Mouse (Mus musculus) lung, embryonic 16.5 days (tissue): ENCODE measurements around the gene Usp8. TPM values are rescaled to one million over a fixed set of nuclear protein-coding genes. Genes with fewer than 3 reads are reported as not detected.

Experiments
- ATAC-seq: fragments of 200-750 bp; cut with Nextera tagmentation; 2 replicates; pipeline ENCODE4 v1.8.0; 2017; ENCODE audit warnings: low read depth, mild to moderate bottlenecking, moderate library complexity
- H3K27ac ChIP-seq: fragments of 300-500 bp; sonication (generic); 2 replicates; pipeline ENCODE4 v1.5.1; 2014; ENCODE audit warnings: mild to moderate bottlenecking, control low read depth, low read length
- H3K27me3 ChIP-seq: fragments of 300-500 bp; sonication (generic); 2 replicates; pipeline ENCODE4 v1.6.1; 2014; ENCODE audit warnings: low read depth, low read length, mixed read lengths; ENCODE audit not compliant: control insufficient read depth, insufficient read depth
- H3K36me3 ChIP-seq: fragments of 300-500 bp; sonication (generic); 2 replicates; pipeline ENCODE4 v1.6.1; 2014; ENCODE audit warnings: low read length; ENCODE audit not compliant: control insufficient read depth, insufficient read depth
- H3K4me1 ChIP-seq: fragments of 300-500 bp; sonication (generic); replicated peaks from 2 replicates; pipeline ENCODE4 v1.6.1; 2014; ENCODE audit warnings: low read length, mixed read lengths; ENCODE audit not compliant: control insufficient read depth, insufficient read depth
- H3K4me2 ChIP-seq: fragments of 300-500 bp; sonication (generic); 2 replicates; pipeline ENCODE4 v1.6.1; 2014; ENCODE audit warnings: low read depth, low read length, control low read depth
- H3K4me3 ChIP-seq: fragments of 300-500 bp; sonication (generic); 2 replicates; pipeline ENCODE4 v1.5.1; 2014; ENCODE audit warnings: mild to moderate bottlenecking, low read length, control low read depth
- H3K9ac ChIP-seq: fragments of 300-500 bp; sonication (generic); 2 replicates; pipeline ENCODE4 v1.6.1; 2014; ENCODE audit warnings: low read length, control low read depth
- H3K9me3 ChIP-seq: fragments of 300-500 bp; sonication (generic); 2 replicates; pipeline ENCODE4 v1.6.1; 2016; ENCODE audit warnings: low read length; ENCODE audit not compliant: control insufficient read depth
- WGBS: fragments of 180-500 bp; shearing (Covaris S2); extraction: QIAGEN DNeasy Blood & Tissue Kit; methylation state at CpG from one replicate; pipeline ENCODE4 v1.1.7; 2014; 5-methylcytosine and 5-hydroxymethylcytosine counted together
- polyA plus RNA-seq: library from polyadenylated mRNA; unstranded; fragments of >200 nt; fragmentation: Nextera tagmentation; extraction: Ambion mirVana; gene quantifications from 2 replicates; pipeline ENCODE4 v1.2.1, GENCODE M21; 2015

Usp8 gene
- 43.0 and 43.4 TPM in 2 replicates for polyA plus RNA-seq

GRCm38 (mm10) chr2:126706759-126707437, at the start of gene Usp8:
TSS of gene Usp8 (plus strand) at chr2:126707328.
- Histone ChIP-seq H3K27me3 (no peaks in the 10 kb centered on the region), H3K4me1 (peaks cover 8% of the 10 kb centered on the region), H3K4me3 (peak within 1 kb of the TSS; percentile 70), H3K27ac (peak within 1 kb of the TSS; percentile 37), H3K9me3 (no peaks in the 10 kb centered on the region; the same call in 1 of the 2 replicates), H3K4me2 (peak within 1 kb of the TSS; percentile 75), H3K36me3 (no peaks in the 10 kb centered on the region), H3K9ac (peak within 1 kb of the TSS; percentile 79)
- ATAC-seq, result peak; percentile 100
- 2% methylated on average over 47 of the region's 47 CpGs for WGBS

GRCm38 (mm10) chr2:126663481-126663880, 43.6 kb upstream of the Usp8 start:
- no peaks in the 10 kb centered on the region for H3K27me3 ChIP-seq
- H3K9ac ChIP-seq, result no peak overlapping the region
- no peaks in the 10 kb centered on the region for H3K36me3 ChIP-seq
- no peak overlapping the region for H3K27ac ChIP-seq
- WGBS, result 40% methylated on average over 4 of the region's 4 CpGs
- H3K4me3 ChIP-seq, result no peak overlapping the region
- no peak overlapping the region for H3K4me2 ChIP-seq
- no peaks in the 10 kb centered on the region for H3K9me3 ChIP-seq
- no peaks in the 10 kb centered on the region for H3K4me1 ChIP-seq
- ATAC-seq, result no peak

- Histone ChIP-seq H3K27ac (no peak overlapping the region), H3K9ac (no peak overlapping the region), H3K4me3 (no peak overlapping the region), H3K4me2 (no peak overlapping the region), H3K36me3 (no peaks in the 10 kb centered on the region), H3K9me3 (no peaks in the 10 kb centered on the region), H3K27me3 (no peaks in the 10 kb centered on the region), H3K4me1 (no peaks in the 10 kb centered on the region)
- 75% methylated on average over 3 of the region's 3 CpGs for WGBS
- no peak for ATAC-seq
These were observed 41.1 kb upstream of the Usp8 start for GRCm38 (mm10) chr2:126665984-126666383.

GRCm38 (mm10) chr2:126668621-126669252, 38.4 kb upstream of the Usp8 start:
- Histone ChIP-seq H3K9ac (no peak overlapping the region), H3K27ac (no peak overlapping the region), H3K4me2 (no peak overlapping the region), H3K36me3 (no peaks in the 10 kb centered on the region), H3K4me3 (no peak overlapping the region), H3K27me3 (no peaks in the 10 kb centered on the region), H3K4me1 (peaks cover 11% of the 10 kb centered on the region), H3K9me3 (no peaks in the 10 kb centered on the region)
- 80% methylated on average over 5 of the region's 5 CpGs for WGBS
- no peak for ATAC-seq

GRCm38 (mm10) chr2:126673317-126674242, 33.5 kb upstream of the Usp8 start:
- Histone ChIP-seq H3K27me3 (no peaks in the 10 kb centered on the region), H3K36me3 (no peaks in the 10 kb centered on the region), H3K4me1 (peaks cover 23% of the 10 kb centered on the region), H3K4me3 (peak overlapping the region; percentile 96), H3K9me3 (no peaks in the 10 kb centered on the region), H3K9ac (peak overlapping the region; percentile 99), H3K4me2 (peak overlapping the region; percentile 77), H3K27ac (peak overlapping the region; percentile 100)
- no peak for ATAC-seq
- WGBS, result 32% methylated on average over 13 of the region's 13 CpGs

- Histone ChIP-seq H3K4me1 (peaks cover 23% of the 10 kb centered on the region), H3K27me3 (no peaks in the 10 kb centered on the region), H3K4me2 (peak overlapping the region; percentile 77), H3K4me3 (peak overlapping the region; percentile 96), H3K27ac (peak overlapping the region; percentile 100), H3K36me3 (0 out of 2 replicates have a peak, but pooled peaks cover 2% of the 10 kb centered on the region), H3K9ac (peak overlapping the region; percentile 99), H3K9me3 (no peaks in the 10 kb centered on the region)
- ATAC-seq, result peak; percentile 66
- under 1% methylated on average over 44 of the region's 77 CpGs for WGBS
These were observed 32.5 kb upstream of the Usp8 start for GRCm38 (mm10) chr2:126674441-126675168.

GRCm38 (mm10) chr2:126675169-126676121, 31.7 kb upstream of the Usp8 start:
- H3K27me3 ChIP-seq, result no peaks in the 10 kb centered on the region
- WGBS, result under 1% methylated on average over 98 of the region's 99 CpGs

GRCm38 (mm10) chr2:126676122-126676515, 31.0 kb upstream of the Usp8 start, which contains the start of gene Gabpb1:
TSS of gene Gabpb1 (minus strand) at chr2:126676337.
- no peaks in the 10 kb centered on the region for H3K27me3 ChIP-seq
- H3K27ac ChIP-seq, result peak within 1 kb of the TSS; percentile 100
- H3K36me3 ChIP-seq, result 0 out of 2 replicates have a peak, but pooled peaks cover 2% of the 10 kb centered on the region
- peak within 1 kb of the TSS; percentile 99 for H3K9ac ChIP-seq
- no peaks in the 10 kb centered on the region for H3K9me3 ChIP-seq
- peak within 1 kb of the TSS; percentile 96 for H3K4me3 ChIP-seq
- ATAC-seq, result no peak
- peaks cover 23% of the 10 kb centered on the region for H3K4me1 ChIP-seq
- peak within 1 kb of the TSS; percentile 63 for H3K4me2 ChIP-seq
- WGBS, result 18% methylated on average over 12 of the region's 12 CpGs

More at GRCm38 (mm10) chr2:126675169-126676121, 31.7 kb upstream of the Usp8 start:
- peak; percentile 94 for ATAC-seq
- H3K4me2 ChIP-seq, result peak overlapping the region; percentile 77
- H3K4me1 ChIP-seq, result peaks cover 23% of the 10 kb centered on the region
- 0 out of 2 replicates have a peak, but pooled peaks cover 2% of the 10 kb centered on the region for H3K36me3 ChIP-seq
- no peaks in the 10 kb centered on the region for H3K9me3 ChIP-seq
- peak overlapping the region; percentile 100 for H3K27ac ChIP-seq
- H3K4me3 ChIP-seq, result peak overlapping the region; percentile 96
- H3K9ac ChIP-seq, result peak overlapping the region; percentile 99
